Mouse (Mus musculus): ENCODE data around the gene Atp8a1. TPM values are rescaled to one million over a fixed set of nuclear protein-coding genes. Genes with fewer than 3 reads are reported as not detected.

Atp8a1 gene
- polyA plus RNA-seq, 1 experiment: 27.8 TPM

GRCm38 (mm10) chr5:67753057-67753456 lies 94.2 kb downstream of the Atp8a1 start:
- Histone ChIP-seq H3K4me3 (ENCODE audit: control insufficient read depth, insufficient read depth, low read length) (no peak overlapping the region), H3K27me3 (ENCODE audit: control insufficient read depth, insufficient read depth, low read length) (no peaks in the 10 kb centered on the region), H3K36me3 (ENCODE audit: control insufficient read depth, insufficient read depth, low read length) (peaks cover 5% of the 10 kb centered on the region; the same call in 1 of the 2 replicates), H3K27ac (ENCODE audit: control insufficient read depth, insufficient read depth, low read length) (no peak overlapping the region), H3K4me1 (replicated peaks; ENCODE audit: control insufficient read depth, insufficient read depth, low read length) (no peaks in the 10 kb centered on the region)
- WGBS: 94% methylated on average over 2 of the region's 2 CpGs
- DNase-seq: no peak
- no peak for TF ChIP-seq CTCF (IDR thresholded peaks at IDR 0.05; ENCODE audit: borderline replicate concordance, control insufficient read depth, extremely low read depth, insufficient read depth, low read length, poor library complexity)
- no peak for TF ChIP-seq POLR2A (IDR thresholded peaks at IDR 0.05; ENCODE audit: control insufficient read depth, extremely low read depth, insufficient read depth, low read length, poor library complexity)

GRCm38 (mm10) chr5:67752629-67753028 lies 94.6 kb downstream of the Atp8a1 start:
- Histone ChIP-seq H3K4me3 (ENCODE audit: control insufficient read depth, insufficient read depth, low read length) (no peak overlapping the region), H3K4me1 (replicated peaks; ENCODE audit: control insufficient read depth, insufficient read depth, low read length) (no peaks in the 10 kb centered on the region), H3K27me3 (ENCODE audit: control insufficient read depth, insufficient read depth, low read length) (no peaks in the 10 kb centered on the region), H3K36me3 (ENCODE audit: control insufficient read depth, insufficient read depth, low read length) (peaks cover 5% of the 10 kb centered on the region), H3K27ac (ENCODE audit: control insufficient read depth, insufficient read depth, low read length) (no peak overlapping the region)
- DNase-seq: no peak
- no peak for TF ChIP-seq CTCF (IDR thresholded peaks at IDR 0.05; ENCODE audit: borderline replicate concordance, control insufficient read depth, extremely low read depth, insufficient read depth, low read length, poor library complexity)
- no peak for TF ChIP-seq POLR2A (IDR thresholded peaks at IDR 0.05; ENCODE audit: control insufficient read depth, extremely low read depth, insufficient read depth, low read length, poor library complexity)
- 95% methylated on average over 10 of the region's 10 CpGs for WGBS

- WGBS: 95% methylated on average over 3 of the region's 3 CpGs
- DNase-seq: no peak
- TF ChIP-seq CTCF (IDR thresholded peaks at IDR 0.05; ENCODE audit: borderline replicate concordance, control insufficient read depth, extremely low read depth, insufficient read depth, low read length, poor library complexity) (no peak), POLR2A (IDR thresholded peaks at IDR 0.05; ENCODE audit: control insufficient read depth, extremely low read depth, insufficient read depth, low read length, poor library complexity) (no peak)
- no peaks in the 10 kb centered on the region for H3K4me1 ChIP-seq (replicated peaks; ENCODE audit: control insufficient read depth, insufficient read depth, low read length)
- H3K27me3 ChIP-seq (ENCODE audit: control insufficient read depth, insufficient read depth, low read length): no peaks in the 10 kb centered on the region
- H3K4me3 ChIP-seq (ENCODE audit: control insufficient read depth, insufficient read depth, low read length): no peak overlapping the region
- peaks cover 8% of the 10 kb centered on the region for H3K36me3 ChIP-seq (ENCODE audit: control insufficient read depth, insufficient read depth, low read length)
- no peak overlapping the region for H3K27ac ChIP-seq (ENCODE audit: control insufficient read depth, insufficient read depth, low read length)
These were observed 95.2 kb downstream of the Atp8a1 start for GRCm38 (mm10) chr5:67752007-67752406.

GRCm38 (mm10) chr5:67739261-67739660 lies 108.0 kb downstream of the Atp8a1 start:
- Histone ChIP-seq H3K27ac (ENCODE audit: control insufficient read depth, insufficient read depth, low read length) (no peak overlapping the region), H3K4me1 (replicated peaks; ENCODE audit: control insufficient read depth, insufficient read depth, low read length) (no peaks in the 10 kb centered on the region), H3K27me3 (ENCODE audit: control insufficient read depth, insufficient read depth, low read length) (no peaks in the 10 kb centered on the region), H3K4me3 (ENCODE audit: control insufficient read depth, insufficient read depth, low read length) (no peak overlapping the region), H3K36me3 (ENCODE audit: control insufficient read depth, insufficient read depth, low read length) (no peaks in the 10 kb centered on the region)
- no peak for TF ChIP-seq CTCF (IDR thresholded peaks at IDR 0.05; ENCODE audit: borderline replicate concordance, control insufficient read depth, extremely low read depth, insufficient read depth, low read length, poor library complexity)
- no peak for TF ChIP-seq POLR2A (IDR thresholded peaks at IDR 0.05; ENCODE audit: control insufficient read depth, extremely low read depth, insufficient read depth, low read length, poor library complexity)
- WGBS: 93% methylated on average over 3 of the region's 3 CpGs
- no peak for DNase-seq

- no peak overlapping the region for H3K4me3 ChIP-seq (ENCODE audit: control insufficient read depth, insufficient read depth, low read length)
- H3K36me3 ChIP-seq (ENCODE audit: control insufficient read depth, insufficient read depth, low read length): no peaks in the 10 kb centered on the region
- H3K27me3 ChIP-seq (ENCODE audit: control insufficient read depth, insufficient read depth, low read length): no peaks in the 10 kb centered on the region
- DNase-seq: no peak
- WGBS: 93% methylated on average over 10 of the region's 10 CpGs
- no peak overlapping the region for H3K27ac ChIP-seq (ENCODE audit: control insufficient read depth, insufficient read depth, low read length)
- no peaks in the 10 kb centered on the region for H3K4me1 ChIP-seq (replicated peaks; ENCODE audit: control insufficient read depth, insufficient read depth, low read length)
- no peak for TF ChIP-seq POLR2A (IDR thresholded peaks at IDR 0.05; ENCODE audit: control insufficient read depth, extremely low read depth, insufficient read depth, low read length, poor library complexity)
- TF ChIP-seq CTCF (IDR thresholded peaks at IDR 0.05; ENCODE audit: borderline replicate concordance, control insufficient read depth, extremely low read depth, insufficient read depth, low read length, poor library complexity): no peak
These were observed 109.1 kb downstream of the Atp8a1 start for GRCm38 (mm10) chr5:67738133-67738532.

GRCm38 (mm10) chr5:67735771-67736170 lies 111.5 kb downstream of the Atp8a1 start:
- Histone ChIP-seq H3K36me3 (ENCODE audit: control insufficient read depth, insufficient read depth, low read length) (0 out of 2 replicates have a peak, but pooled peaks cover 4% of the 10 kb centered on the region), H3K27me3 (ENCODE audit: control insufficient read depth, insufficient read depth, low read length) (no peaks in the 10 kb centered on the region), H3K4me3 (ENCODE audit: control insufficient read depth, insufficient read depth, low read length) (no peak overlapping the region), H3K27ac (ENCODE audit: control insufficient read depth, insufficient read depth, low read length) (no peak overlapping the region), H3K4me1 (replicated peaks; ENCODE audit: control insufficient read depth, insufficient read depth, low read length) (no peaks in the 10 kb centered on the region)
- DNase-seq: no peak
- WGBS: 97% methylated on average over 1 of the region's 1 CpGs
- TF ChIP-seq POLR2A (IDR thresholded peaks at IDR 0.05; ENCODE audit: control insufficient read depth, extremely low read depth, insufficient read depth, low read length, poor library complexity) (no peak), CTCF (IDR thresholded peaks at IDR 0.05; ENCODE audit: borderline replicate concordance, control insufficient read depth, extremely low read depth, insufficient read depth, low read length, poor library complexity) (no peak)

Data from thymus, adult 2 months (tissue).